Mouse (Mus musculus): ENCODE measurements around the gene Gm7030. TPM values are rescaled to one million over a fixed set of nuclear protein-coding genes. Genes with fewer than 3 reads are reported as not detected.
A peak's percentile ranks its signal among the peaks of the same experiment; 100 is the strongest.
"Not testable (repeated sequence)": the region's sequence is repeated elsewhere in the genome, so short reads cannot be mapped to it uniquely, and the experiment has no call there.

The Gm7030 gene
- total RNA-seq, 2 experiments from 2014 or later = not detected

DNA sequence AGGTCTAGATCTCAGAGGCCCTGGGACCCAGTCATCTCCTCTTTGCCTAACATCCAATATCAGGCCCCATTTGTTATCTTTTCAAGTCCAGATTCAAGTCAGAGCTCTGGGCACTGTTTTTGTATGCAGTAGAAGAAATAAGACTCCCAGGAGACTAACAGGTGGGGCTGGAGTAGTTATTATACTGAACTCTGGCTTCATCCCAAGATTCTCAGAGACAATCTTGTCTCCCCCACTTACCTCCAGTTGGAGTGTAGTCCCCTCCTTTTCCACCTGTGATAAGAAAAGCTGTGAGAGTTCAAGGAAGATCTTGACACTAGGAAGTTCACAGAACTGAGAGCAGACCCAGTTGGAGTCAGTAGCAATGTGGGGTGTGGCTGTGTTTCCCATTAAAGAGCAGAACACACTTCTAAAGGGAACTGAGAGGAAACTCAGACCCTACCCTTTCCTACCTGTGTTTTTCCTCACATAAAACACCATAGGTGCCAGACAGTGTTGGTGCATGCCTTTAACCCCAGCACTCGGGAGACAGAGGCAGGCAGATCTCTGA is 7.1 kb upstream of the Gm7030 start:
- DNase-seq (ENCODE audit: low spot score in 2 of 2) = not testable (repeated sequence)

DNA sequence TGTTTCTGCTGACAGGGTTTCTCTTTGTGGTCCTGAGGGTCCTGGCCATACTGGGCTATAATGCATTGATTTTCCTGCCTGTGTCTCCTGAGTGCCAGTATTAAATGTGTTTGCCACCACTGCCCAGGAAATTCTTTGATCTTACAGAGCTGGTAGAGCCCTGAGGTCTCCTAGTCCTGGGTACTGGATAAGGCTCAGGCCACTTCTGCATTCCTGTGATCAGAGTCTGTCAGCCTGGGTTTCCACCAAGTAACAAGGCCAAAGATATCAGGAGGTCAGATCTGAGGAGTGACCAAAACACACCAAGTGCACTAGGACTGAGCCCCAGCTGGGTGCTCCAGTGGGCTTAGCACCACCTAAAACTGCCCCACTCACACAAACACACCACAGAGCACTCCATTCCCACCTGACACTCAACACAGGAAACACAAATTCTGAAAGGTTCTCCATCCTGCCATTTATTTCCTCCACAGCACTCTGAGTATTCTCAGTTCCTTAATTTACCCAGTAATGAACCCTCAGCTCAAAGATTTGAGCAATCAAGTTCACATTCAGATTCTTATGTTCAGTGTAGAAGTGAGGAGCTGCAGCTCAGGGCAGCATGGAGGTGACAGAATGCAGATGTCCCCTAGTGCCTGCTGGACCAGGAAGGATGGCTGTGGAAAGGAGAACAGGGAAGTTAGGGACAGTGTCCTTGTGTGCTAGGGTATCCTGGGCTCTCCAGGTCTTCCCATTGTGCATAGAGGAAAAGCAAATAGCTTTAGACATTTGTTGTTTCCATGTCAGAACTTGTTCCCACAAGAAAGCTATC is 6.4 kb upstream of the Gm7030 start:
- not testable (repeated sequence) for DNase-seq (ENCODE audit: low spot score in 2 of 2)

DNA sequence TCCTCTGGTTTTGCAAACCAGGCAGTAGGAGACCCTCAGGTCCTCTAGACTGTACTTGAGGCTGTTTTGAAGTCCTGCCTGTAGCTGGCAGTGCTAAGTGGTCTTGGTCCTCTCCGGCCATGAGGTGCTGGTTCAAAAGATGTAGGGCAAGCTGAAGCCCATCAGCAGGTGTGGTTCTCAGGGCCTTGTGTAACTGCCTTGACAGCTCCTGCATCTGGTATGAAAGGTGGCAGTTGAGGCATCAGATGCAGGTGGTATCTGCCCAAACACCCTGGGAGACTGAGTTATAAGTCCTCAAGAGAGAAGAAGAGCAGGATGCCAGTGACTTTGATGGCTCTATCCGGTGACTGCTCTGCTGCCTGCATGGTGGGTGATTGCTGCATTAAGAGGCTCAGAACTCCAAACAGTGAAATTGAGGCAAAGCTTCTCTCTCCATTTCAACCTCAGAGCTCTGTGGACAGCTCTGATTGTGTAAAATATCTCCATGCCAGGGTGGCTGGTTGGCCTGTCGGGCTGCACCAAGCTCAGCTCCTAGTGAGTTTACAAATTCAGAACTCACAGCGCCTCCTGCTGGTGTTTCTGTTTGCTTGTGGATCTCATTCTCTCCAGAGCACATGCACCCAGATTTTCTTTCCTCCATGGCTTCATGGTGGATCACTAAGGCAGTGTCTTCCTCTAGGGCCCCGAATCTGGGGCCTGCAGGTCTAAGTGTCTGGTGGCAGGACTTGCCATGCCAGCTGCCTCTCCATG is 2.5 kb upstream of the Gm7030 start:
- no peak for DNase-seq (ENCODE audit: low spot score in 2 of 2)

DNA sequence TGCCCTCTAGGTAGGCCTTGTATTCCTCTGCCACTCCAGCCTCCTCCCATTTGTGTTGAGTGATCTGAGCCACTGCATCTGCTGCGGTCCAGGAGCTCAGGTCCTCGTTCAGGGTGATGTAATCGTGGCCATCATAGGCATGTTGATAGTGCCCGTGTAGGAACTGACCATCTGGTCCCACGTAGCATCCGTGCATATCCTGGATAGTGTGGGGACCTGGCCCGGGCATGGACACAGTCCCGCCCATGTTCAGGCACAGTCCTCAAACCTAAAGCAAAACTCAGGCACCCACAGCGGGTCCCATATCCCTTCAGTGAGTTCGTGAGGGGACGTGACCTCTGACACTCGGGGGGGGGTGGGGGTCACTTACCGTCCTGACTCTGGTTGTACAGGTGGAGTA is 700 bp downstream of the Gm7030 start:
- not testable (repeated sequence) for DNase-seq (ENCODE audit: low spot score in 2 of 2)

DNA sequence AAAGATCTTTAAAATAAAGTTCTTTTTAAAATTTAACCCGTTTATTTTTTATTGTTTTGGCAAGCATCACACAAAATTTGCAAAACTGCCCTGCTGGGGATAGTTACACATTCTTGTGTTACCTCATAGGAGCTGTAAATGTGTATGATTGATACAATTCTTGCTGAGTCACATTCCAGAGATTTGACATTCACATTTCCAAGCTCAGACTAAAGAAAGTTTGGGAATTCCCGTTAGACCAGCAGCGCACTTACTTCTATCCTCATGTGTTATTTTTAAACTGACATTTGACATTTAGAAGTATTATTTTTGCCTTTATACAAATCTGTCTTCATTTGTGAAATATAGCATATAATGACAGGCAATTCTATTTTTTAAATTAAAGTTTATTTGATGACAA is 5.1 kb downstream of the Gm7030 start:
- DNase-seq (ENCODE audit: low spot score in 2 of 2) = not testable (repeated sequence)

DNA sequence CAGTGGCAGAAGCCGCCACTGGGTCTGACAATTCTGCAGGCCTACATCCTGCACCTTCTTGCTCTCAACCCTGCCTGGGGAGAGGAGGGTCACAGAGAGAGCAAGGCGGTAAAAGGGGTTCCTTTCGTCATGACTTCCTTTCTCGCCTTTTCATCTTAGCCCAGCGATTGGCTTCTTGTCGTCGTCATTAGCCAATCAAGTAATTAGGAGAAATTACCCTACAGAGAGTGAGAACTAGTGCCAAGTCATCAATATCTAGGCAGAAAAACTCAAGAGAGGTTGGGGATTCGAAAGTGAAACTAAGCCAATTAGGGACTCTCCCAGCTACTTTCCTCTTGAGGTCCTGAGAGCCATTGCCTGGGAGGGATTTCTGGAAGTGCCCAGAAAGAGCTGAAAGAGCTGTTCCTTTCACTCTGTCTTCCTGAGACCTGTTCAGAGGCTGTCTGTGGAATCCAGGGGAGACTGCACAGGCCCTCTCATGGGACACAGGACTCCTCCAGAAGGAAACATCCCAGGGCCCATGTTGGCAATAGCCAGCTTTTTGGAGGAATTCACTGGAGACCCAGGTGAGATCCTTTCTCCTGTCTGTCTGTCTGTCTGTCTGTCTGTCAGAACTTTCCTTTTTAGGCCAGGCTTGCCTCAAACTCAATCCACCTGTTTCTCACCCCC is 7.7 kb downstream of the Gm7030 start, which contains the start of gene Gm19684:
TSS of gene Gm19684 (plus strand) at position 327 of the 669 bp plus-strand sequence.
- DNase-seq (ENCODE audit: low spot score in 2 of 2) = not testable (repeated sequence)

DNA sequence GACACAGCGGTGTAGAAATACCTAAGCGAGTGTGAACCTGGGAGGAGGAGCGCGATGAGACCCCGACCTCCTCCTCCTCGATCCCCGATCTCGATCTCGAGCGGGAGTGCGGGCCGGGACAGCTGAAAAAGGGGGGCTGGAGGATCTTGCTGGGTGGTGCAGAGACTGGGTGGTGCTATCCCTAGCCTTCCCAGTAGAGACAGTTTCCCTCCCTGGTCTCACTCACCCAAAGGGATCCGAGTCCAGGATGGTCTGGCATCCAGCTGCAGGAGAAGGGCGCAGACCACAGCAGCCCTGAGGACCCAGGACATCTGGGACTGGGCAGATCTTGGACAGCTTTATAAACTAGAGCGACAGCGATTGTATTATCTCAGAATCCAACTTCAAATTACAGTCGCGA is 8.4 kb downstream of the Gm7030 start:
- not testable (repeated sequence) for DNase-seq (ENCODE audit: low spot score in 2 of 2)

DNA sequence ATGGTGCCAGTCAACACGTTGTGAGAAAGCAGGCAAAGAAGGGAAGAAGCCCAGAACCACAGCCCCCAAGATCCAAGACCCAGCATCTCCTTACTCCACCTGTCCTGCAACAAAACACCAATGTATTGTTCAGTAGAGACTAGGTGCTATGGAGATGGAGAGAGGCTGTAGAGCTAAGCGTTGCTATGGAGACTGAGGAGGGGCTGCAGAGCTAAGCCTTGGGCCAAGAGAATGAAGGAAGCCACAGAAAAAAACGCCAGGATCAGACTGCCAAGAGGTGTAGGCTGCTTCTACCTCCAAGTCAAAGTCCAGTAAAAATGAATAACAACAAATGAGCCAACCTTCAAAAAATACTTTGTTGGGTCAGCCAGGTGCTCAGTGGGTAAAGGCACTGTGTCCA is 12.7 kb downstream of the Gm7030 start:
- DNase-seq (ENCODE audit: low spot score in 2 of 2) = not testable (repeated sequence)

DNA sequence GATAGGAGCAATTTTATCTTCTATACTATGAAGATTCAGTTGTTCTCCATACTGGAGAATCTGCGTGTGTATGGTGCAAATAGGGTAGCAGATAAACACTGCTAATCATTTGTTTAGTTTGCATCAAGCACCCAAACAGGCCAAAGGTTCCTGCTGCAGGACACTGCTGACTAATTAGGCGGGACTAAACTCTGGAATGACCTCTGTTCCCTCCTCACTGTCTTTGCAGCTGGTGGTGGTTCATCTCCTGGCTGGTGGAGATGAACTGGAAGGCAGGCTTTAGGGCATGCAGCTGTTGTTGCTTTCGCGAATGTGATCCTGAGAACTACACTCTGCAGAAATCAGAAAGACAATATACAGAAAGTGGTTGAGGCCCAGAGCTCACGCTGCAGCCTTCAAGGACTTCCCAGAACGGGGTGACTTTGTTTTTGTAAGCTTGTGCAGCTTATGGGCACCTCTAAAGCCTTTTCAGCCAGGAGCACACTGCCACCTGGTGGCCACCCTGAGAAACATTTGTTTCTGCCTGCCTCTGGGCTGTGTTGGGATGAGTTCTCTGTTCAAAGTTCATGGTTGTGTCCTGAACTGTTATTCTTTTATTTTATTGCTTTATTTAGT is 15.1 kb downstream of the Gm7030 start:
- DNase-seq (ENCODE audit: low spot score in 2 of 2) = not testable (repeated sequence)

DNA sequence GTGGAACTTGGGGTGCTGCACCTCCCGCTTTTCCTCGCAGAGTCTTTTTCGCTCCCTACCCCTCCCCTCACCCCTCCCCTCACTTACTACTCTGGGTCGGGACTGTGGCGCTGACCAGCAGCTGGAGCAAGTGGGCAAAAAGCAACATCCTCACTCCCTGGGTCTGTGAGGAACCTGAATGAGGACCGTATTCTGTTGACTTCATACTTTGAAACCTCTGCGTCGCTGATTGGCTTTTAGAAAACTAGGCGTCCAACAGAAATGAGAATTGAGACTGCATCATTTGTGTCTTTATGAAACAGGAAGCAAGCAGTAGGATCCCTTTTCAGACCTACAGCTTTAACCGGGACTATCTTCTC is 17.7 kb downstream of the Gm7030 start:
- DNase-seq (ENCODE audit: low spot score in 2 of 2) = not testable (repeated sequence)

DNA sequence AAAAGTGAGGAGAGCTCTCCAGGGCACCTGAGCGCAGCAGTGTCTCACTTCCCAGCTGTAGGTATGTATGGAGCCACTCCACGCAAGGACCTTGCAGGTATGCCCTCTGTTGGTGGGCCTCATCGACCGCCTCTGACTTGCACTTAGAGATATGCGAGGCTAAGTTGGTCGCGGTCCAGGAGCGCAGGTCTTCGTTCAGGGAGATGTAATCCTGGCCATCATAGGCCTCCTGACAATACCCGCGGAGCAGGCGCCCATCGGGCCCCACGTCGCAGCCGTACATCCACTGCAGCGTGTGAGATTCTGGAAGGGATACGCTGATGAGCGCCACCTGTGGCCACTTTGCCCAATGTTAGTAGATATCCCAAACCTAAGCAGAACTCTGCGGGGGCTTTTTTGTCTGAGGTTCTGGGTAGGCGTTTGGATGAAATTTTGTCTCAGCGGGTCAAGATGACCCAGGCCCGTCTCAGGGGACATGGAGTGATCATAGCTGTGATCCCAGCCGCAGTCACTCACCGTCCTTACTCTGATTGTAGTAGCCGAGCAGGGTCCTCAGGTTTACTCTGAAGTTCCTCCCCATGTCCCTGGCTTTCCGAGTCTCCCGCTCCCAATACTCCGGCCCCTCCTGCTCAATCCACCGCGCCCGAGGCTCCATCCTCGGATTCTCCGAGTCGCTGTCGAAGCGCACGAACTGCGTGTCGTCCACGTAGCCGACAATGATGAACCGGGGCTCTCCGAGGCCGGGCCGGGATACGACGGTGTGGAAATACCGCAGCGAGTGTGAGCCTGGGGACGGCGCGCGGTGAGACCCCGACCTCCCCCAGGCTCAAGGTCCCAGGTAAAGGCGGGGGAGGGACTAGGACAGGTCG is 18.4 kb downstream of the Gm7030 start:
- peak in 1 of 2 experiments; percentile 19 for DNase-seq (ENCODE audit: low spot score in 2 of 2)

DNA sequence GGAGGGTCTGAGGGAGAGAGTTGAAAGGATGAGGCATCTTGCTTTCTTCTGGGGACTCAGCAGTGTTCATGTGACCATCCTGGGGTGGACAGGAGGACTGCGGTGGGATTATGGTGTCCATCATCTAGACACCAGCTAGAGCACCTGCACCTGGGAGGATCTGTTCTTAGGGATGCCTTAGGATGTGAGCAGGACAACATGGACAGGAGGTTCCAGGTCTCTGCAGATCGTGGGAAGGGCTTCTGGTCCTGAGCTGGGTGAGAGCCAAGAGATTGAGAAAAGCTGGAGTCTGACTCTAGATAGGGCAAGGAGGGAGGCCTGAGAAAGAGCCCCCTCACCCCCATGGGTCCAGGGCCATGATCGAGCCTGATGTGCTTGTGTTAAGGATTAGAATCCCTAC is 19.1 kb downstream of the Gm7030 start:
- DNase-seq (ENCODE audit: low spot score in 2 of 2) = peak in 1 of 2 experiments; percentile 5

DNA sequence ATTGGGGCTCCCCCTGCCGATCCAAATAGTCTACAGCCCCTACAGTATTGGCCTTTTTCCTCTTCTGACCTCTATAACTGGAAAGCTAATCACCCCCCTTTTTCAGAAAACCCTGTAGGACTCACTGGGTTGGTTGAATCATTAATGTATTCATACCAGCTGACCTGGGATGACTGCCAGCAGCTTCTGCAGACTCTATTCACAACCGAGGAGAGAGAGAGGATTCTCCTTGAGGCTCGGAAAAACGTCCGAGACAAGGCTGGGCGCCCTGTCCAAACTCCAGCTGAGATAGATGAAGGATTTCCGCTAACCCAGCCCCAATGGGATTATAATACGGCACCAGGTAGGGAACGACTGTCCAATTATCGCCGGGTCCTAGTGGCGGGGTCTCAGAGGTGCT is 27.1 kb downstream of the Gm7030 start:
- DNase-seq (ENCODE audit: low spot score in 2 of 2) = not testable (repeated sequence)

DNA sequence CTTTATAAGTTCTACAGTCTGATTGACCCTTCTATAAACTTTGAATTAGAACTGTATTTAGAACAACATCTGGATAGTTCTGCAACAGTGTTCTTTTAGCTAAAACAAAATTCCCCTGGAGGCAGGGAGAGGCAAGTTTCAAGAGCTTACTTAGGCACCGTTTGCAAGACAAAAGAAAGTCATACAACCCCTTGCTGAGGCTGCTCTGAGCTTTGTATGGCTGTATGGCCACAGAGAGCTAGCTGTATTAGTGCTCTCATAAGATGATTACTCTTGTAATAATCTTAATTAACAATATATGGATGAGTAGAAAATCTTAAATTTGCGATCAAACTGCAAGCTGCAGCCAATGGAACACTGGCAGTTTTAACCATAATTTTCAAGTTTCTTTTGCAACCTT is 29.6 kb downstream of the Gm7030 start:
- not testable (repeated sequence) for DNase-seq (ENCODE audit: low spot score in 2 of 2)

DNA sequence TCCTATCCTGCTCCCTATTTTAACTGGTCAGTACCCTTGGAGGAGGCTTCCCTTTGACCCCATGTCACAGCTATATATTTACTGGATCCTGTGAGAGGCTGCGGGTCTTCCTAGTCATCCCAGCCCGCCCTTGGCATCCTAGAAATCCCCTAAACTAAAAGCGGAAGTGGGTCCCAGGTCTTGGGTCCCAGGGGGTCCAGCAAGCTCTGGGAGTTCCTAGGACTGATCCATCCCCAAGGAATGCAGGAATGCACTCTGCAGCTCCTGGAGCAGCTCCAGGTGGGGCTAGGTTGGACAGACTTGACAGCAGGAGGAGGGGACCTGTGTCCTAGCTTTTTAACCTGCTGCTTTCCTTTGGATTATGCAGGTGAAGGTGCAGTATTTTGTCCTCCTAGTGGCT is 35.3 kb downstream of the Gm7030 start:
- DNase-seq (ENCODE audit: low spot score in 2 of 2) = no peak

DNA sequence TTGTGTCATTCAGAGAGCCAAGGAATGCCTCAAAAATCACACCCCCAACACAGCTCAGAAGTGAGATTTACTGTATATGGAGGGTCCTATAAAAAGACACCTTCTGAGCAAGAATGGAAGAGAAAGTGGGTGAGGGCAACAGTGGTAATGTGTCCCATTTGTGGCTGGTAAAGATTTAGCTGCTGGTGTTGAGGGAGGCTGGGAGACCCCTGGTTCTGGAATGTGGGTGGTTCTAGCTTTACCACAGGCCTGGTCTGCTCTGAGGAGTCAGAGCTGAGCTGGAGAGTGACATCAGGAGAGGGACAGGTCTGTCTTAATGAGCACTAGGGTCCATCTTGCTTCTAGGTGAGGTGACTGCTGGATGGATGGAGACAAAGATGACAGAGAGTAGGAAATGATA is 36.7 kb downstream of the Gm7030 start:
- not testable (repeated sequence) for DNase-seq (ENCODE audit: low spot score in 2 of 2)

DNA sequence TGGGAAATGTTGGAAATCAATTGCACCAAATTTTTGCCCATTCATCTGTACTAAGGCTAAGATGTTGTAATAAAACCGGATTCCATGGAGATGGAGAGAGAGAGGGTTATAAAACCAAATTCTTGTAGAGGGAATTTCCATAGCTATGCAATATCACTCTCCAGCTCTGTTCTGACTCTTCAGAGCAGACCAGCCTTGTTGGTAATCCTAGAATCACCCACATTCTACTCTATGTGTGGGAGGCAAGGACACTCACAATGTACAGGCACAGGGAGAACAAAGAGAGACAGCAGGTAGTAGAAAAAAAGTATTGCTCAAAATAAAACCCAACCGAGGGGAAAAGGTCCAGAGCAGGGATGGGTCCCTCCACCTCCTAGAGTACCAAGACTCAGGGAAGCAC is 37.3 kb downstream of the Gm7030 start:
- not testable (repeated sequence) for DNase-seq (ENCODE audit: low spot score in 2 of 2)

DNA sequence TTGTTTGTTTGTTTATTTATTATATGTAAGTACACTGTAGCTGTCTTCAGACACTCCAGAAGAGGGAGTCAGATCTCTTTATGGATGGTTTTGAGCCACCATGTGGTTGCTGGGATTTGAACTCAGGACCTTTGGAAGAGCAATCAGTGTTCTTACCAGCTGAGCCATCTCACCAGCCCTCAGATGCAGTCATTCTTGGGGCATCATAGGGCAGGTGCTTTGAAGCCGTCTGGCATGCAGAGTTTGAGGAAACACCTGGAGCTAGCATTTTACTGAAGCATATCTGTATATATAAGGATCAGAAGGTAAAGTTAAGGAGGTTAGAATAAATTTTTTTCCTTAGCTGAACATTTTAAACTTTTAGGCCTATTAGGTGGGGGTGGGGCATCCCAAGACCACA is 43.2 kb downstream of the Gm7030 start:
- DNase-seq (ENCODE audit: low spot score in 2 of 2) = not testable (repeated sequence)

DNA sequence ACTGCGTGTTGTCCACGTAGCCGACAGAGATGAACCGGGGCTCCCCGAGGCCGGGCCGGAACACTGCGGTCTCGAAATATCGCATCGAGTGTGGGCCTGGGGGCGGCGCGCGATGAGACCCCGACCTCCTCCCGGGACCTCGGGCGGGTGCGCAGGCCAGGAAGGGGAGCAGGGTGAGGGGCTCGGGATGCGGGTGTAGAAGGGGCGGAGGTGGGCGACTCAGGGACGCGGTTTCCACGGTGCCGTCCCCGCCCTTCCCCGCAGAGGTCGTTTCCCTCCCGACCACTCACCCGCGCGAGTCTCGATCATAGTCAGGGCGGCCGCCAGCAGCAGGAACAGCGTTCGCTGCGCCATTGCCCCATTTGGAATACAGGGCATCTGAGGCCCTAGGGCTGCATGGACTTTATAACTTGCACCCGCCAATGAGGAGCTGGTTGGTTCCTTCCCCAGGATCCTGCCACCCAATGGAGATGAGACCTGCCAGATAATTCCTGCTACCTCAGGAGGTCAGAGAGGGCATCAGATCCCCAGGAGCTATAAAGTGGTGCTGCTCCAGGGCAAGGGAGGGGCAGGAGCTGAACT is 45.3 kb downstream of the Gm7030 start:
- no peak for DNase-seq (ENCODE audit: low spot score in 2 of 2)
